Mouse (Mus musculus): ENCODE results near the gene Slc9a9.

The Slc9a9 gene

GRCm38 (mm10) chr9:95229147-95229546 lies 559.4 kb downstream of the Slc9a9 start:
- no peak for DNase-seq

GRCm38 (mm10) chr9:95239900-95240299 lies 570.2 kb downstream of the Slc9a9 start:
- no peak for DNase-seq

GRCm38 (mm10) chr9:95242628-95243195 lies 573.0 kb downstream of the Slc9a9 start:
- DNase-seq, result no peak

- DNase-seq, result no peak
These were observed 584.5 kb downstream of the Slc9a9 start for GRCm38 (mm10) chr9:95254162-95254561.

- DNase-seq, result no peak
These were observed 586.1 kb downstream of the Slc9a9 start for GRCm38 (mm10) chr9:95255844-95256243.

GRCm38 (mm10) chr9:95256680-95257316 lies 587.1 kb downstream of the Slc9a9 start:
- DNase-seq, result no peak

- no peak for DNase-seq
These were observed 593.1 kb downstream of the Slc9a9 start for GRCm38 (mm10) chr9:95262851-95263250.

- DNase-seq, result no peak
These were observed 594.3 kb downstream of the Slc9a9 start for GRCm38 (mm10) chr9:95263867-95264509.

GRCm38 (mm10) chr9:95266179-95266578 lies 596.5 kb downstream of the Slc9a9 start:
- no peak for DNase-seq

GRCm38 (mm10) chr9:95266924-95267323 lies 597.2 kb downstream of the Slc9a9 start:
- DNase-seq, result no peak

- DNase-seq, result no peak
These were observed 610.1 kb downstream of the Slc9a9 start for GRCm38 (mm10) chr9:95279590-95280344.

Data from right cerebral cortex, postnatal 25 days (tissue).